Mouse (Mus musculus) myocyte (in vitro differentiated cells): ENCODE results near the gene Ankrd33b. TPM values are rescaled to one million over a fixed set of nuclear protein-coding genes. Genes with fewer than 3 reads are reported as not detected.

Experiments
- H3K27me3 ChIP-seq: one replicate; pipeline ENCODE4 v1.6.1; 2011; ENCODE audit not compliant: control insufficient read depth, insufficient read depth, insufficient read length
- H3K36me3 ChIP-seq: one replicate; pipeline ENCODE4 v1.6.1; 2011; ENCODE audit not compliant: control insufficient read depth, insufficient read depth
- H3K4me2 ChIP-seq: one replicate; pipeline ENCODE4 v1.6.1; 2011; ENCODE audit warnings: low read depth, control low read depth
- H3K4me3 ChIP-seq: one replicate; pipeline ENCODE4 v1.5.1; 2011; ENCODE audit warnings: mild to moderate bottlenecking, control low read depth, moderate library complexity
- H3K79me2 ChIP-seq: one replicate; pipeline ENCODE4 v1.6.1; 2011; ENCODE audit not compliant: control insufficient read depth, insufficient read depth
- H3ac ChIP-seq: one replicate; pipeline ENCODE4 v1.6.1; 2011; ENCODE audit not compliant: control insufficient read depth, insufficient read length
- CEBPB ChIP-seq: IDR thresholded peaks from 2 replicates; pipeline ENCODE4 v1.6.1; 2011; ENCODE audit warnings: mild to moderate bottlenecking, moderate library complexity; ENCODE audit not compliant: poor library complexity, insufficient read depth, severe bottlenecking
- E2F4 ChIP-seq: IDR thresholded peaks from one replicate; pipeline ENCODE4 v1.6.1; 2011; ENCODE audit warnings: mild to moderate bottlenecking, control low read depth, moderate library complexity; ENCODE audit not compliant: insufficient read depth
- MAX ChIP-seq: IDR thresholded peaks from one replicate; pipeline ENCODE4 v1.6.1; 2011; ENCODE audit warnings: low read depth, mild to moderate bottlenecking, control low read depth
- MYOD1 ChIP-seq, 3 experiments: IDR thresholded peaks; one replicate each; pipeline ENCODE4 v1.6.1; 2011; ENCODE audit warnings: control low read depth in 2 of 3, low read depth in 2 of 3, mild to moderate bottlenecking in 2 of 3, moderate library complexity in 1 of 3; ENCODE audit not compliant: insufficient read length in 2 of 3, control insufficient read depth in 1 of 3
- MYOG ChIP-seq, 3 experiments: IDR thresholded peaks; one replicate each; pipeline ENCODE4 v1.6.1; 2011; ENCODE audit warnings: control low read depth in 2 of 3, low read depth in 2 of 3, mild to moderate bottlenecking in 2 of 3; ENCODE audit not compliant: insufficient read length in 2 of 3, control insufficient read depth in 1 of 3, insufficient read depth in 1 of 3
- POLR2A ChIP-seq: IDR thresholded peaks from one replicate; pipeline ENCODE4 v1.6.1; 2011; ENCODE audit warnings: low read depth, mild to moderate bottlenecking, control low read depth, moderate library complexity; ENCODE audit not compliant: insufficient read length
- POLR2AphosphoS2 ChIP-seq: IDR thresholded peaks from one replicate; pipeline ENCODE4 v1.6.1; 2011; ENCODE audit warnings: low read depth, control low read depth; ENCODE audit not compliant: insufficient read length
- REST ChIP-seq: IDR thresholded peaks from one replicate; pipeline ENCODE4 v1.6.1; 2011; ENCODE audit warnings: mild to moderate bottlenecking, control low read depth, moderate library complexity; ENCODE audit not compliant: insufficient read depth, insufficient read length
- SRF ChIP-seq: IDR thresholded peaks from one replicate; pipeline ENCODE4 v1.6.1; 2011; ENCODE audit warnings: low read depth; ENCODE audit not compliant: control insufficient read depth, insufficient read length
- TCF12 ChIP-seq: IDR thresholded peaks from one replicate; pipeline ENCODE4 v1.6.1; 2011; ENCODE audit warnings: mild to moderate bottlenecking, control low read depth; ENCODE audit not compliant: poor library complexity, insufficient read depth, severe bottlenecking
- TCF3 ChIP-seq: IDR thresholded peaks from one replicate; pipeline ENCODE4 v1.6.1; 2011; ENCODE audit warnings: low read depth, control low read depth; ENCODE audit not compliant: insufficient read length
- USF1 ChIP-seq: IDR thresholded peaks from one replicate; pipeline ENCODE4 v1.6.1; 2011; ENCODE audit warnings: low read depth, mild to moderate bottlenecking, control low read depth, moderate library complexity
- polyA plus RNA-seq: library from polyadenylated mRNA; unstranded; fragments of >200 nt; fragmentation: generic; extraction: Trizol; gene quantifications from one replicate; pipeline ENCODE4 v1.2.1, GENCODE M21; 2012; ENCODE audit warnings: missing spikeins

The Ankrd33b gene
- polyA plus RNA-seq, 1 experiment = 5.7 TPM

GRCm38 (mm10) chr15:31400974-31401373 is 33.4 kb upstream of the Ankrd33b start:
- Histone ChIP-seq H3ac (no peak overlapping the region), H3K4me3 (no peak overlapping the region), H3K36me3 (no peaks in the 10 kb centered on the region), H3K79me2 (no peaks in the 10 kb centered on the region), H3K4me2 (no peak overlapping the region), H3K27me3 (no peaks in the 10 kb centered on the region)
- no peak for TF ChIP-seq MYOG (IDR thresholded peaks at IDR 0.05; ENCODE audit: control insufficient read depth in 1 of 3, insufficient read depth in 1 of 3, insufficient read length in 2 of 3, low read depth in 2 of 3)
- no peak for TF ChIP-seq MAX
- no peak for TF ChIP-seq MYOD1 (IDR thresholded peaks at IDR 0.05; ENCODE audit: control insufficient read depth in 1 of 3, insufficient read length in 2 of 3, low read depth in 2 of 3)
- no peak for TF ChIP-seq E2F4
- no peak for TF ChIP-seq REST
- TF ChIP-seq TCF3 = no peak
- no peak for TF ChIP-seq TCF12
- no peak for TF ChIP-seq CEBPB
- TF ChIP-seq SRF = no peak

GRCm38 (mm10) chr15:31398769-31399168 is 31.2 kb upstream of the Ankrd33b start:
- H3K36me3 ChIP-seq = no peaks in the 10 kb centered on the region
- no peaks in the 10 kb centered on the region for H3K27me3 ChIP-seq
- H3ac ChIP-seq = no peak overlapping the region

GRCm38 (mm10) chr15:31397379-31397778 is 29.9 kb upstream of the Ankrd33b start:
- TF ChIP-seq CEBPB = no peak
- no peak for TF ChIP-seq MYOD1 (IDR thresholded peaks at IDR 0.05; ENCODE audit: control insufficient read depth in 1 of 3, insufficient read length in 2 of 3, low read depth in 2 of 3)
- TF ChIP-seq MAX = no peak
- no peak for TF ChIP-seq POLR2A
- TF ChIP-seq MYOG (IDR thresholded peaks at IDR 0.05; ENCODE audit: control insufficient read depth in 1 of 3, insufficient read depth in 1 of 3, insufficient read length in 2 of 3, low read depth in 2 of 3) = no peak
- Histone ChIP-seq H3K27me3 (no peaks in the 10 kb centered on the region), H3K36me3 (no peaks in the 10 kb centered on the region), H3K4me2 (no peak overlapping the region), H3ac (no peak overlapping the region), H3K79me2 (no peaks in the 10 kb centered on the region), H3K4me3 (no peak overlapping the region)

More at GRCm38 (mm10) chr15:31398769-31399168, 31.2 kb upstream of the Ankrd33b start:
- Histone ChIP-seq H3K4me3 (no peak overlapping the region), H3K79me2 (no peaks in the 10 kb centered on the region), H3K4me2 (no peak overlapping the region)
- no peak for TF ChIP-seq CEBPB
- no peak for TF ChIP-seq E2F4
- TF ChIP-seq MAX = no peak
- no peak for TF ChIP-seq POLR2AphosphoS2
- no peak for TF ChIP-seq SRF
- no peak for TF ChIP-seq MYOG (IDR thresholded peaks at IDR 0.05; ENCODE audit: control insufficient read depth in 1 of 3, insufficient read depth in 1 of 3, insufficient read length in 2 of 3, low read depth in 2 of 3)
- TF ChIP-seq REST = no peak
- TF ChIP-seq MYOD1 (IDR thresholded peaks at IDR 0.05; ENCODE audit: control insufficient read depth in 1 of 3, insufficient read length in 2 of 3, low read depth in 2 of 3) = no peak
- TF ChIP-seq USF1 = no peak
- no peak for TF ChIP-seq TCF12
- no peak for TF ChIP-seq TCF3
- TF ChIP-seq POLR2A = no peak

- no peak for TF ChIP-seq POLR2AphosphoS2
- no peak for TF ChIP-seq E2F4
- TF ChIP-seq MYOD1 (IDR thresholded peaks at IDR 0.05; ENCODE audit: control insufficient read depth in 1 of 3, insufficient read length in 2 of 3, low read depth in 2 of 3) = no peak
- no peak overlapping the region for H3K4me2 ChIP-seq
- no peak overlapping the region for H3ac ChIP-seq
- H3K4me3 ChIP-seq = no peak overlapping the region
- H3K79me2 ChIP-seq = no peaks in the 10 kb centered on the region
- no peaks in the 10 kb centered on the region for H3K36me3 ChIP-seq
- H3K27me3 ChIP-seq = no peaks in the 10 kb centered on the region
These were observed 29.2 kb upstream of the Ankrd33b start for GRCm38 (mm10) chr15:31396755-31397154.

- H3K79me2 ChIP-seq = no peaks in the 10 kb centered on the region
- H3K4me3 ChIP-seq = no peak overlapping the region
- H3K4me2 ChIP-seq = no peak overlapping the region
- H3K27me3 ChIP-seq = no peaks in the 10 kb centered on the region
- no peak overlapping the region for H3ac ChIP-seq
- no peaks in the 10 kb centered on the region for H3K36me3 ChIP-seq
- TF ChIP-seq SRF = no peak
- TF ChIP-seq E2F4 = no peak
- TF ChIP-seq MYOG (IDR thresholded peaks at IDR 0.05; ENCODE audit: control insufficient read depth in 1 of 3, insufficient read depth in 1 of 3, insufficient read length in 2 of 3, low read depth in 2 of 3) = no peak
- no peak for TF ChIP-seq MYOD1 (IDR thresholded peaks at IDR 0.05; ENCODE audit: control insufficient read depth in 1 of 3, insufficient read length in 2 of 3, low read depth in 2 of 3)
These were observed 28.5 kb upstream of the Ankrd33b start for GRCm38 (mm10) chr15:31395986-31396385.
